Mouse (Mus musculus) small intestine, adult 2 months (tissue): Measurements from ENCODE around the gene Susd5.
"Not testable (repeated sequence)": the region's sequence is repeated elsewhere in the genome, so short reads cannot be mapped to it uniquely, and the experiment has no call there.

Source experiments
- CTCF ChIP-seq: fragments of 200-500 bp; IDR thresholded peaks from 2 replicates; pipeline ENCODE4 v1.5.1; 2012; ENCODE audit warnings: low read depth, mild to moderate bottlenecking, control low read depth, inconsistent platforms, low read length, moderate library complexity, mixed read lengths; ENCODE audit not compliant: insufficient replicate concordance, insufficient read length; ENCODE audit errors: extremely low read depth
- POLR2A ChIP-seq: fragments of 200-500 bp; IDR thresholded peaks from 2 replicates; pipeline ENCODE4 v1.6.1; 2012; ENCODE audit warnings: low read depth, mild to moderate bottlenecking, control low read depth, inconsistent platforms, low read length, moderate library complexity

GRCm38 (mm10) chr9:114088885-114089284, 31.9 kb downstream of the Susd5 start:
- not testable (repeated sequence) for TF ChIP-seq CTCF, POLR2A
